In genomic region chr7:121935906-121936794, GRCm38 (mm10) we compare ENCODE assay signal across 9 mouse cellular contexts. TPM values are rescaled to one million over a fixed set of nuclear protein-coding genes. Genes with fewer than 3 reads are reported as not detected.
DNase-seq lines count a peak whose midpoint lies in the region; ATAC-seq and TF ChIP-seq lines count a peak whose summit lies in the region.
"Had no signal": no experiment of that assay in that cellular context is flagged by ENCODE, and none has a peak within 500 bp of the region (broad histone marks: within the 10 kb centered on the region; RNA-seq: fewer than 3 reads in every experiment).

No protein-coding gene starts in this region.

- no peak for DNase-seq in forebrain, embryonic 10.5 days (ENCODE audit: extremely low spot score, low spot score)
- peak; percentile 94 for DNase-seq in Patski (ENCODE audit: low read depth, low spot score)
- peak; percentile 43 for DNase-seq in fat pad, adult 2 months (ENCODE audit: extremely low read depth, low read depth, low spot score)
- peak; percentile 57 for DNase-seq in kidney, adult 18-20 months
- no peak for DNase-seq in ovary, postnatal 14 days (ENCODE audit: low spot score)
- DNase-seq in urinary bladder, postnatal 25 days (ENCODE audit: low spot score), result no peak
- DNase-seq in retina, postnatal 1 day, result no peak
- DNase-seq: thymus, adult 18-20 months had no signal

- H3K27me3 ChIP-seq in forebrain, embryonic 15.5 days, result no peaks in the 10 kb centered on the region
- H3K27me3 ChIP-seq in forebrain, embryonic 10.5 days (ENCODE audit: poor library complexity, severe bottlenecking), result no peaks in the 10 kb centered on the region
- H3K27me3 ChIP-seq in Patski, result no peaks in the 10 kb centered on the region

- peak overlapping the region; percentile 77 for H3K27ac ChIP-seq in forebrain, embryonic 15.5 days (replicated peaks)
- no peak overlapping the region for H3K27ac ChIP-seq in forebrain, embryonic 10.5 days

- H3K4me2 ChIP-seq in forebrain, embryonic 15.5 days (replicated peaks), result no peak overlapping the region

- 82% methylated on average over 12 of the region's 12 CpGs for WGBS in forebrain, embryonic 15.5 days
- WGBS in forebrain, embryonic 10.5 days, result 92% methylated on average over 12 of the region's 12 CpGs

- H3K4me1 ChIP-seq in forebrain, embryonic 15.5 days, result peaks cover 55% of the 10 kb centered on the region
- no peaks in the 10 kb centered on the region for H3K4me1 ChIP-seq in forebrain, embryonic 10.5 days

- POLR2A ChIA-PET in Patski (lab: Charles Lee), result no interaction called here

- ATAC-seq in forebrain, embryonic 15.5 days (replicated peaks), result no peak
- ATAC-seq in Patski, result peak; percentile 60

- H3K36me3 ChIP-seq in forebrain, embryonic 15.5 days, result no peaks in the 10 kb centered on the region
- peaks cover 27% of the 10 kb centered on the region for H3K36me3 ChIP-seq in forebrain, embryonic 10.5 days (replicated peaks)

- in situ Hi-C loops in Patski (cut with MboI; ENCODE audit: low pct_unique_long_range_greater_than_20kb), result loop anchor here (25.0 kb wide), 1 partner anchor 899 kb away; the partner anchor contains the start of gene Mettl9

- no peak overlapping the region for H3K9ac ChIP-seq in forebrain, embryonic 15.5 days (replicated peaks)

- CTCF ChIA-PET in Patski (lab: Charles Lee), result interaction anchor here (1.0 to 5.2 kb wide), 6 partner anchors 12 to 229 kb away, joined by 3 to 26 read pairs (median 4); partner anchors contain the start of gene Scnn1g

- TF ChIP-seq CTCF in Patski (IDR thresholded peaks at IDR 0.05), result no peak

- no peaks in the 10 kb centered on the region for H3K9me3 ChIP-seq in forebrain, embryonic 15.5 days
- H3K9me3 ChIP-seq in forebrain, embryonic 10.5 days, result no peaks in the 10 kb centered on the region

- no peak overlapping the region for H3K4me3 ChIP-seq in forebrain, embryonic 15.5 days
- H3K4me3 ChIP-seq in forebrain, embryonic 10.5 days, result no peak overlapping the region

RNA-seq across cellular contexts. Expression of gene Cog7, which starts 45.4 kb away (rescaled TPM):
- polyA plus RNA-seq in forebrain, embryonic 15.5 days (2015; fragmentation: Nextera tagmentation; extraction: Ambion mirVana), result 21.4 and 22.1 TPM in 2 replicates
- 23.3 TPM in 2 replicates for polyA plus RNA-seq in forebrain, embryonic 10.5 days (2016; fragmentation: Nextera tagmentation; extraction: Ambion mirVana)
- polyA plus RNA-seq in Patski (2021), result 48.9 TPM

Comparison
In these comparisons a context has a peak if more than half of its experiments do, and no peak if none do; other contexts are left out.
1. DNase-seq: peak in Patski (single experiment), fat pad, adult 2 months (single experiment) and kidney, adult 18-20 months (single experiment); none in forebrain, embryonic 10.5 days (single experiment), ovary, postnatal 14 days (single experiment), urinary bladder, postnatal 25 days (single experiment) and retina, postnatal 1 day (single experiment).